Mouse (Mus musculus): ENCODE results near the gene D930020B18Rik.
A peak's percentile ranks its signal among the peaks of the same experiment; 100 is the strongest.

Gene D930020B18Rik

GRCm38 (mm10) chr10:121703619-121704018 is 62.2 kb downstream of the D930020B18Rik start:
- DNase-seq (ENCODE audit: extremely low spot score): no peak

GRCm38 (mm10) chr10:121704871-121705270 is 63.5 kb downstream of the D930020B18Rik start:
- no peak for DNase-seq (ENCODE audit: extremely low spot score)

- DNase-seq (ENCODE audit: extremely low spot score): no peak
Measured at GRCm38 (mm10) chr10:121705399-121706163, 64.2 kb downstream of the D930020B18Rik start.

GRCm38 (mm10) chr10:121716862-121717261 is 75.5 kb downstream of the D930020B18Rik start:
- DNase-seq (ENCODE audit: extremely low spot score): no peak

GRCm38 (mm10) chr10:121718896-121719585 is 77.7 kb downstream of the D930020B18Rik start:
- no peak for DNase-seq (ENCODE audit: extremely low spot score)

- no peak for DNase-seq (ENCODE audit: extremely low spot score)
Measured at GRCm38 (mm10) chr10:121720701-121721100, 79.3 kb downstream of the D930020B18Rik start.

GRCm38 (mm10) chr10:121726505-121726904 is 85.1 kb downstream of the D930020B18Rik start:
- DNase-seq (ENCODE audit: extremely low spot score): no peak

GRCm38 (mm10) chr10:121727151-121727550 is 85.8 kb downstream of the D930020B18Rik start:
- no peak for DNase-seq (ENCODE audit: extremely low spot score)

GRCm38 (mm10) chr10:121728226-121728625 is 86.8 kb downstream of the D930020B18Rik start:
- no peak for DNase-seq (ENCODE audit: extremely low spot score)

GRCm38 (mm10) chr10:121731048-121731725 is 89.8 kb downstream of the D930020B18Rik start:
- DNase-seq (ENCODE audit: extremely low spot score): no peak

GRCm38 (mm10) chr10:121732542-121732941 is 91.2 kb downstream of the D930020B18Rik start:
- no peak for DNase-seq (ENCODE audit: extremely low spot score)

- no peak for DNase-seq (ENCODE audit: extremely low spot score)
Measured at GRCm38 (mm10) chr10:121737256-121737655, 95.9 kb downstream of the D930020B18Rik start.

GRCm38 (mm10) chr10:121739548-121740505 is 98.4 kb downstream of the D930020B18Rik start, which contains the start of gene BC048403:
Gene BC048403, plus strand, starts transcription at chr10:121739937.
- DNase-seq (ENCODE audit: extremely low spot score): peak; percentile 90

GRCm38 (mm10) chr10:121742336-121742735 is 100.9 kb downstream of the D930020B18Rik start:
- peak; percentile 41 for DNase-seq (ENCODE audit: extremely low spot score)
